Mouse (Mus musculus): ENCODE measurements at regions not wholly inside any gene's neighbourhood (a gene's known extent, or its start where the extent isn't known, plus 50 kb on each side); places are given as distances from the start of the nearest gene placed in this dataset.

GRCm38 (mm10) chr8:103405787-103406186 is 620.3 kb upstream of the Cdh11 start:
- ATAC-seq (ENCODE audit: low read depth) (no peak), DNase-seq (ENCODE audit: low spot score) (peak; percentile 19)
- Histone ChIP-seq H3K27me3 (replicated peaks; ENCODE audit: control insufficient read depth, insufficient read depth, low read length) (no peaks in the 10 kb centered on the region), H3K9me3 (ENCODE audit: control insufficient read depth, low read length) (no peaks in the 10 kb centered on the region), H3K9ac (ENCODE audit: low read depth, low read length) (no peak overlapping the region), H3K36me3 (ENCODE audit: control insufficient read depth, insufficient read depth, low read length) (no peaks in the 10 kb centered on the region), H3K4me1 (ENCODE audit: control insufficient read depth, insufficient read depth, low read length) (peaks cover 14% of the 10 kb centered on the region), H3K4me2 (ENCODE audit: low read depth, low read length) (no peak overlapping the region), H3K27ac (replicated peaks; ENCODE audit: low read depth, low read length) (no peak overlapping the region), H3K4me3 (ENCODE audit: low read depth, low read length) (no peak overlapping the region)
- WGBS: 71% methylated on average over 12 of the region's 12 CpGs

- H3K9me3 ChIP-seq (ENCODE audit: control insufficient read depth, low read length): no peaks in the 10 kb centered on the region
- no peak overlapping the region for H3K4me3 ChIP-seq (ENCODE audit: low read depth, low read length)
- H3K4me1 ChIP-seq (ENCODE audit: control insufficient read depth, insufficient read depth, low read length): peaks cover 14% of the 10 kb centered on the region
- 79% methylated on average over 2 of the region's 2 CpGs for WGBS
- no peak overlapping the region for H3K9ac ChIP-seq (ENCODE audit: low read depth, low read length)
- DNase-seq (ENCODE audit: low spot score) (no peak), ATAC-seq (ENCODE audit: low read depth) (no peak)
- H3K36me3 ChIP-seq (ENCODE audit: control insufficient read depth, insufficient read depth, low read length): no peaks in the 10 kb centered on the region
- no peak overlapping the region for H3K4me2 ChIP-seq (ENCODE audit: low read depth, low read length)
- no peaks in the 10 kb centered on the region for H3K27me3 ChIP-seq (replicated peaks; ENCODE audit: control insufficient read depth, insufficient read depth, low read length)
- H3K27ac ChIP-seq (replicated peaks; ENCODE audit: low read depth, low read length): no peak overlapping the region
These were observed 621.5 kb upstream of the Cdh11 start for GRCm38 (mm10) chr8:103406921-103407320.

GRCm38 (mm10) chr8:103407631-103408030 is 622.2 kb upstream of the Cdh11 start:
- Histone ChIP-seq H3K27me3 (replicated peaks; ENCODE audit: control insufficient read depth, insufficient read depth, low read length) (no peaks in the 10 kb centered on the region), H3K4me1 (ENCODE audit: control insufficient read depth, insufficient read depth, low read length) (peaks cover 14% of the 10 kb centered on the region), H3K9ac (ENCODE audit: low read depth, low read length) (no peak overlapping the region), H3K9me3 (ENCODE audit: control insufficient read depth, low read length) (no peaks in the 10 kb centered on the region), H3K4me2 (ENCODE audit: low read depth, low read length) (no peak overlapping the region), H3K27ac (replicated peaks; ENCODE audit: low read depth, low read length) (no peak overlapping the region), H3K36me3 (ENCODE audit: control insufficient read depth, insufficient read depth, low read length) (no peaks in the 10 kb centered on the region), H3K4me3 (ENCODE audit: low read depth, low read length) (no peak overlapping the region)
- 74% methylated on average over 5 of the region's 5 CpGs for WGBS
- ATAC-seq (ENCODE audit: low read depth) (no peak), DNase-seq (ENCODE audit: low spot score) (no peak)

GRCm38 (mm10) chr8:103408411-103408810 is 623.0 kb upstream of the Cdh11 start:
- Histone ChIP-seq H3K27ac (replicated peaks; ENCODE audit: low read depth, low read length) (peak overlapping the region; percentile 73), H3K9ac (ENCODE audit: low read depth, low read length) (no peak overlapping the region), H3K36me3 (ENCODE audit: control insufficient read depth, insufficient read depth, low read length) (no peaks in the 10 kb centered on the region), H3K9me3 (ENCODE audit: control insufficient read depth, low read length) (no peaks in the 10 kb centered on the region), H3K4me2 (ENCODE audit: low read depth, low read length) (no peak overlapping the region), H3K27me3 (replicated peaks; ENCODE audit: control insufficient read depth, insufficient read depth, low read length) (no peaks in the 10 kb centered on the region), H3K4me1 (ENCODE audit: control insufficient read depth, insufficient read depth, low read length) (peaks cover 14% of the 10 kb centered on the region), H3K4me3 (ENCODE audit: low read depth, low read length) (no peak overlapping the region)
- peak; percentile 45 for DNase-seq (ENCODE audit: low spot score)
- no peak for ATAC-seq (ENCODE audit: low read depth)
- 42% methylated on average over 3 of the region's 3 CpGs for WGBS

GRCm38 (mm10) chr8:103409121-103409551 is 623.7 kb upstream of the Cdh11 start:
- Histone ChIP-seq H3K9me3 (ENCODE audit: control insufficient read depth, low read length) (no peaks in the 10 kb centered on the region), H3K4me1 (ENCODE audit: control insufficient read depth, insufficient read depth, low read length) (peaks cover 21% of the 10 kb centered on the region), H3K4me2 (ENCODE audit: low read depth, low read length) (no peak overlapping the region), H3K27ac (replicated peaks; ENCODE audit: low read depth, low read length) (peak overlapping the region; percentile 73), H3K9ac (ENCODE audit: low read depth, low read length) (no peak overlapping the region), H3K4me3 (ENCODE audit: low read depth, low read length) (no peak overlapping the region), H3K27me3 (replicated peaks; ENCODE audit: control insufficient read depth, insufficient read depth, low read length) (no peaks in the 10 kb centered on the region), H3K36me3 (ENCODE audit: control insufficient read depth, insufficient read depth, low read length) (no peaks in the 10 kb centered on the region)
- 18% methylated on average over 2 of the region's 2 CpGs for WGBS
- DNase-seq (ENCODE audit: low spot score) (peak; percentile 94), ATAC-seq (ENCODE audit: low read depth) (peak; percentile 90)

GRCm38 (mm10) chr8:103412731-103413130 is 627.3 kb upstream of the Cdh11 start:
- no peak overlapping the region for H3K9ac ChIP-seq (ENCODE audit: low read depth, low read length)
- ATAC-seq (ENCODE audit: low read depth) (no peak), DNase-seq (ENCODE audit: low spot score) (no peak)
- WGBS: 67% methylated on average over 7 of the region's 7 CpGs
- H3K27me3 ChIP-seq (replicated peaks; ENCODE audit: control insufficient read depth, insufficient read depth, low read length): no peaks in the 10 kb centered on the region
- no peak overlapping the region for H3K4me3 ChIP-seq (ENCODE audit: low read depth, low read length)
- H3K9me3 ChIP-seq (ENCODE audit: control insufficient read depth, low read length): no peaks in the 10 kb centered on the region
- H3K4me2 ChIP-seq (ENCODE audit: low read depth, low read length): no peak overlapping the region
- no peak overlapping the region for H3K27ac ChIP-seq (replicated peaks; ENCODE audit: low read depth, low read length)
- peaks cover 27% of the 10 kb centered on the region for H3K4me1 ChIP-seq (ENCODE audit: control insufficient read depth, insufficient read depth, low read length)
- H3K36me3 ChIP-seq (ENCODE audit: control insufficient read depth, insufficient read depth, low read length): no peaks in the 10 kb centered on the region

GRCm38 (mm10) chr8:103413589-103414575 is 628.4 kb upstream of the Cdh11 start:
- peak; percentile 61 for DNase-seq (ENCODE audit: low spot score)
- ATAC-seq (ENCODE audit: low read depth): no peak
- Histone ChIP-seq H3K4me2 (ENCODE audit: low read depth, low read length) (no peak overlapping the region), H3K4me3 (ENCODE audit: low read depth, low read length) (no peak overlapping the region), H3K9me3 (ENCODE audit: control insufficient read depth, low read length) (no peaks in the 10 kb centered on the region), H3K9ac (ENCODE audit: low read depth, low read length) (no peak overlapping the region), H3K27me3 (replicated peaks; ENCODE audit: control insufficient read depth, insufficient read depth, low read length) (no peaks in the 10 kb centered on the region), H3K36me3 (ENCODE audit: control insufficient read depth, insufficient read depth, low read length) (no peaks in the 10 kb centered on the region), H3K4me1 (ENCODE audit: control insufficient read depth, insufficient read depth, low read length) (peaks cover 19% of the 10 kb centered on the region), H3K27ac (replicated peaks; ENCODE audit: low read depth, low read length) (peak overlapping the region; percentile 35)
- 37% methylated on average over 11 of the region's 11 CpGs for WGBS

- no peaks in the 10 kb centered on the region for H3K4me1 ChIP-seq (ENCODE audit: control insufficient read depth, insufficient read depth, low read length)
- ATAC-seq (ENCODE audit: low read depth) (no peak), DNase-seq (ENCODE audit: low spot score) (no peak)
- H3K4me2 ChIP-seq (ENCODE audit: low read depth, low read length): no peak overlapping the region
- no peak overlapping the region for H3K27ac ChIP-seq (replicated peaks; ENCODE audit: low read depth, low read length)
- no peaks in the 10 kb centered on the region for H3K36me3 ChIP-seq (ENCODE audit: control insufficient read depth, insufficient read depth, low read length)
- H3K27me3 ChIP-seq (replicated peaks; ENCODE audit: control insufficient read depth, insufficient read depth, low read length): no peaks in the 10 kb centered on the region
- no peak overlapping the region for H3K4me3 ChIP-seq (ENCODE audit: low read depth, low read length)
- no peak overlapping the region for H3K9ac ChIP-seq (ENCODE audit: low read depth, low read length)
- 86% methylated on average over 2 of the region's 2 CpGs for WGBS
- no peaks in the 10 kb centered on the region for H3K9me3 ChIP-seq (ENCODE audit: control insufficient read depth, low read length)
These were observed 637.0 kb upstream of the Cdh11 start for GRCm38 (mm10) chr8:103422313-103422973.
